Mouse (Mus musculus) cerebellum, adult 2 months (tissue): ENCODE data around the gene Klhl21. TPM values are rescaled to one million over a fixed set of nuclear protein-coding genes. Genes with fewer than 3 reads are reported as not detected.

Experiments
- DNase-seq, 2 experiments: peaks; one replicate each; pipeline ENCODE4 v3.0.0; 2021
- H3K27ac ChIP-seq: fragments of 200-500 bp; 2 replicates; pipeline ENCODE4 v1.5.1; 2012; ENCODE audit warnings: low read length, control low read depth, inconsistent platforms; ENCODE audit not compliant: insufficient read depth
- H3K27me3 ChIP-seq: fragments of 200-500 bp; 2 replicates; pipeline ENCODE4 v1.6.1; 2012; ENCODE audit warnings: inconsistent platforms, mild to moderate bottlenecking, low read length, moderate library complexity; ENCODE audit not compliant: control insufficient read depth, insufficient read depth
- H3K4me1 ChIP-seq: fragments of 200-500 bp; 2 replicates; pipeline ENCODE4 v1.6.1; 2011; ENCODE audit warnings: low read length; ENCODE audit not compliant: control insufficient read depth, insufficient read depth
- H3K4me3 ChIP-seq: fragments of 200-500 bp; replicated peaks from 2 replicates; pipeline ENCODE3; 2011; ENCODE audit warnings: mild to moderate bottlenecking, low read depth, low read length, control low read depth; ENCODE audit not compliant: insufficient read depth
- CTCF ChIP-seq: fragments of 200-500 bp; IDR thresholded peaks from 2 replicates; pipeline ENCODE4 v1.5.1; 2011; ENCODE audit warnings: low read depth, mild to moderate bottlenecking, control low read depth, low read length, moderate library complexity, borderline replicate concordance; ENCODE audit not compliant: insufficient read depth
- POLR2A ChIP-seq: fragments of 200-500 bp; IDR thresholded peaks from 2 replicates; pipeline ENCODE4 v1.6.1; 2011; ENCODE audit warnings: low read length, control low read depth, borderline replicate concordance; ENCODE audit not compliant: insufficient read depth
- WGBS: fragments of 180-500 bp; shearing (Covaris S2); methylation state at CpG from one replicate; pipeline ENCODE4 v1.1.7; 2018; 5-methylcytosine and 5-hydroxymethylcytosine counted together
- polyA plus RNA-seq: library from polyadenylated mRNA; depleted of rRNA; stranded (reverse); fragments of >200 nt; gene quantifications from 2 replicates; pipeline ENCODE4 v1.2.3, GENCODE M21; 2012; rRNA removed

The Klhl21 gene
- 14.5 and 14.7 TPM in 2 replicates for polyA plus RNA-seq

- WGBS: under 1% methylated on average over 44 of the region's 45 CpGs
- peak within 1 kb of the TSS; percentile 80 for H3K27ac ChIP-seq
- peaks cover 17% of the 10 kb centered on the region for H3K4me1 ChIP-seq
- TF ChIP-seq POLR2A: peak; percentile 81
- no peak for TF ChIP-seq CTCF
- H3K27me3 ChIP-seq: no peaks in the 10 kb centered on the region
- DNase-seq: peak; percentile 94 to 95
- H3K4me3 ChIP-seq: peak within 1 kb of the TSS; percentile 89
Observed at GRCm38 (mm10) chr4:152008622-152009075, at the start of gene Klhl21. TSS of gene Klhl21 (plus strand) at chr4:152008803.

DNA sequence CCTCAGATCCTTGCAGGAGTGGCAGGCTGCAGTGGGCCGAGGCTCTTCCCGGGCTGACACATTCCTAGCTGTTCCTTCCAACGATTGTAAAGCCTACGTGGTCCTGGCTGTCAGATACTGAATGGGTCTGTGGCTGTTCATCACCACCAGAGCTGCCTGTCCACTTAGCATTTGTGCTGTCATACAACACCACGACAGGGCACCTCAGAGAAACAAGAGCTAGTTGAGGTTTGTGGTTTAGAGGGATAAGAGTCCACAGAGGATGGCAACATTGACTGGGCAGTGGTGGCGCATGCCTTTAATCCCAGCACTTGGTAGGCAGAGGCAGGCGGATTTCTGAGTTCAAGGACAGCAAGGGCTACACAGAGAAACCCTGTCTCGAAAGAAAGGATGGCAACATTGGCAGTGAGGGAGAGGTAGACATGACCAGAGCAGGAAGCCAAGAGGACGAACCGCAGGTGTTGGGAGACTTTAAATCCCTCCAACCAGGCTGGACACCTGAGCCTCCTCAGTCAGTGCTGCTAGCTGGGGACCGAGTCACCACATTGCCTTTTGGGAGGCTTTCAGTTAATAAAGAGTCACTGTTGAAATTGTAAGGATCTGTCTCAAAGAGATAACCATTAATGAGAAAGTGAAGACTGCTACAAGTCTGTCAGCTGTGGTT is 48.6 kb upstream of the Klhl21 start:
- no peak overlapping the region for H3K4me3 ChIP-seq
- H3K27me3 ChIP-seq: no peaks in the 10 kb centered on the region
- DNase-seq: no peak
- WGBS: 86% methylated on average over 11 of the region's 11 CpGs
- no peak overlapping the region for H3K27ac ChIP-seq
- no peaks in the 10 kb centered on the region for H3K4me1 ChIP-seq
- TF ChIP-seq POLR2A: no peak
- no peak for TF ChIP-seq CTCF

DNA sequence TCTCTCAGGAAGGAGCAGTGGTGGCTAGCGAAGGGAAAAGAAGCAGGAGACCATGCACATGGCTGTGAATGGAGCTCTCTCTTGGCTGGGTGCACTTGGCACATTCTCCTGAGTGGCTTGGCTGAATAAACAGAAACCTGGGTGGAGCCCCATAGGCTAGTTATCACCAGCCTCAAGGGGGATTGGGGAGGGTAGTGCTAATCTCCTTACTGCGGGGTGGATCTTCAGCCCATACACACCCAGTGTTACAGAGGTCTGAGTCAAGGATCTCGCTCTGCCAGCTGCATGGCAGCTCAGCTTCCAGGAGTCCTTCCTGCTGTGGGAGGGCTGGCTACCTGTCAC is 48.1 kb upstream of the Klhl21 start:
- WGBS: 44% methylated on average over 3 of the region's 3 CpGs
- Histone ChIP-seq H3K27me3 (no peaks in the 10 kb centered on the region), H3K27ac (no peak overlapping the region), H3K4me1 (no peaks in the 10 kb centered on the region), H3K4me3 (no peak overlapping the region)
- no peak for DNase-seq
- TF ChIP-seq POLR2A (no peak), CTCF (no peak)

- Histone ChIP-seq H3K4me3 (no peak overlapping the region), H3K27me3 (no peaks in the 10 kb centered on the region), H3K27ac (no peak overlapping the region), H3K4me1 (no peaks in the 10 kb centered on the region)
- TF ChIP-seq CTCF: no peak
- no peak for TF ChIP-seq POLR2A
- DNase-seq: no peak
- 84% methylated on average over 3 of the region's 3 CpGs for WGBS
Observed at GRCm38 (mm10) chr4:151962817-151963216, 45.8 kb upstream of the Klhl21 start.

GRCm38 (mm10) chr4:151968204-151968921 is 40.2 kb upstream of the Klhl21 start:
- TF ChIP-seq CTCF (no peak), POLR2A (no peak)
- H3K4me1 ChIP-seq: no peaks in the 10 kb centered on the region
- 91% methylated on average over 26 of the region's 26 CpGs for WGBS
- H3K27ac ChIP-seq: no peak overlapping the region
- no peak overlapping the region for H3K4me3 ChIP-seq
- no peaks in the 10 kb centered on the region for H3K27me3 ChIP-seq
- DNase-seq: no peak

- Histone ChIP-seq H3K4me3 (no peak overlapping the region), H3K27me3 (no peaks in the 10 kb centered on the region), H3K27ac (no peak overlapping the region), H3K4me1 (no peaks in the 10 kb centered on the region; the same call in 1 of the 2 replicates)
- DNase-seq: no peak
- 49% methylated on average over 10 of the region's 10 CpGs for WGBS
- TF ChIP-seq POLR2A (no peak), CTCF (peak; percentile 69)
Observed at GRCm38 (mm10) chr4:151972221-151972967, 36.2 kb upstream of the Klhl21 start.

GRCm38 (mm10) chr4:151975441-151975840 is 33.2 kb upstream of the Klhl21 start:
- Histone ChIP-seq H3K27me3 (no peaks in the 10 kb centered on the region), H3K4me3 (no peak overlapping the region), H3K4me1 (peaks cover 3% of the 10 kb centered on the region; the same call in 1 of the 2 replicates), H3K27ac (no peak overlapping the region)
- WGBS: 95% methylated on average over 3 of the region's 3 CpGs
- no peak for TF ChIP-seq POLR2A
- peak; percentile 27; the same call in 1 of the 2 replicates for TF ChIP-seq CTCF
- no peak for DNase-seq
